Comparison of ENCODE assay signal across 26 mouse cellular contexts in the genomic region with DNA sequence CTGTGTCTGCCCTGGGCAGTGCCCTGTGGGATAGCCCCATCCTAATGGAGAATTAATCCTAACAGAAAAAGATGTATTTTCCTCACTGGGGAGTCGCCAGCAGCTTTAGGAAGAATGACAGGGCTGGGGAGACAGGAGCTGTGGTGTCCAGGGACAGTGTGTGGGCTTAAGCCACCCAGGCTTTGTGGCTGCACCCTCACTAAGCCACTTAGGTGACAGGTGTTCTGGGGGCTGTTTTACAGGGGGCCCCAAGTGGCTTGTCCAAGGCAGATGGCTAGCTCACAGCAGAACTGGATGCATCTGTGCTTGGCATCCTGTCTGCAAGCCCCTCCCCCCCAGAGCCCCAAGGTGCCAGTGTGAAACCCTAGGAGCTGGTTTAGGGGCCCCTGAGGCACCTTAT. TPM values are rescaled to one million over a fixed set of nuclear protein-coding genes. Genes with fewer than 3 reads are reported as not detected.
"Had no signal": no experiment of that assay in that cellular context is flagged by ENCODE, and none has a peak within 500 bp of the region (broad histone marks: within the 10 kb centered on the region; RNA-seq: fewer than 3 reads in every experiment).

No protein-coding gene starts in this region.

- H3K4me3 ChIP-seq: gastrocnemius, adult 2 months; heart, embryonic 10.5 days; heart, embryonic 12.5 days; hindbrain, embryonic 10.5 days; hindbrain, embryonic 13.5 days; hindbrain, embryonic 15.5 days; intestine, embryonic 15.5 days; layer of hippocampus, adult 2 months; left cerebral cortex, adult 2 months; limb, embryonic 10.5 days; limb, embryonic 12.5 days had no signal

- H3K36me3 ChIP-seq: heart, embryonic 10.5 days; heart, embryonic 12.5 days; hindbrain, embryonic 10.5 days; hindbrain, embryonic 13.5 days; hindbrain, embryonic 15.5 days; intestine, embryonic 15.5 days; limb, embryonic 10.5 days; limb, embryonic 12.5 days had no signal

- H3K27ac ChIP-seq: gastrocnemius, adult 2 months; heart, embryonic 10.5 days; hindbrain, embryonic 10.5 days; hindbrain, embryonic 13.5 days; hindbrain, embryonic 15.5 days; intestine, embryonic 15.5 days; layer of hippocampus, adult 2 months; left cerebral cortex, adult 2 months; limb, embryonic 10.5 days; limb, embryonic 12.5 days had no signal

- DNase-seq: gastrocnemius, adult 2 months; gastrocnemius, postnatal 10 days; gastrocnemius, postnatal 25 days; heart, adult 18-20 months; heart, postnatal 10 days; heart, postnatal 4 days; kidney, adult 18-20 months; kidney, adult 8-10 months; kidney, postnatal 10 days; kidney, postnatal 25 days; kidney, postnatal 4 days; liver had no signal

- H3K9ac ChIP-seq: heart, embryonic 12.5 days; hindbrain, embryonic 13.5 days; hindbrain, embryonic 15.5 days; intestine, embryonic 15.5 days; limb, embryonic 12.5 days had no signal

- H3K4me2 ChIP-seq: heart, embryonic 12.5 days; hindbrain, embryonic 13.5 days; hindbrain, embryonic 15.5 days; intestine, embryonic 15.5 days; limb, embryonic 12.5 days; liver, embryonic 11.5 days had no signal

- H3K4me1 ChIP-seq: hindbrain, embryonic 13.5 days; hindbrain, embryonic 15.5 days had no signal

- H3K9me3 ChIP-seq: heart, embryonic 10.5 days; heart, embryonic 12.5 days; hindbrain, embryonic 10.5 days; hindbrain, embryonic 13.5 days; hindbrain, embryonic 15.5 days; intestine, embryonic 15.5 days; limb, embryonic 10.5 days; limb, embryonic 12.5 days had no signal

- ATAC-seq: inflammation-experienced regulatory T-cells, adult 6 months; intestine, embryonic 15.5 days; intestine, postnatal 0 days had no signal

RNA-seq across cellular contexts. Expression of a gene that starts 6.9 kb away (rescaled TPM):
- polyA plus RNA-seq: frontal cortex, adult 2 months had no signal

RNA-seq across cellular contexts. Expression of a gene that starts 21.3 kb away (rescaled TPM):
- polyA plus RNA-seq: inflammation-experienced regulatory T-cells, adult 6 months had no signal
